Mouse (Mus musculus) induced T-regulatory cell, adult 2 months (primary cell): ENCODE measurements around the gene Lrch4.

Source experiments
- DNase-seq: peaks from one replicate; pipeline ENCODE4 v3.0.0-alpha.2; 2012; ENCODE audit warnings: low read depth

The Lrch4 gene

DNA sequence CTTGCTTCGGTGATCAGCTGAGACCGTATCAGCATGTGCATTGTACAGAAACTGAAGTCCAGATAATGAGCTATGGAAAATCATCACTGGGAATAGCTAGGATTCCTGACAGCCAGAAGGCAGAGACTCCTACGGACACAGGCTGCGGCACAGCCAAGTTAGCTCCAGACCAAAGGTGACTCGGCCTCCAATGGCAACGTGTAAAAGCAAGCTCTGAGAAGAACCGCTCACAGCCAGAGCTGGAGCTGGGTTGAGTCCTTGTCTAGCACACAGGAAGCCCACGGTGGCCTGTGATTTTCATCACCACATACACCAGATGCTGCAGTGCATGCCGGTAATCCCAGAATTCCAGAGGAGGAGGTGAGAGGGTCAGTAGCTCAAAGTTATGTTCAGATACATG, 61.6 kb downstream of the Lrch4 start:
- no peak for DNase-seq
